Mouse (Mus musculus) liver, postnatal 0 days (tissue): ENCODE data around the gene Spty2d1.

Source experiments
- CTCF ChIP-seq: sonication (generic); IDR thresholded peaks from 2 replicates; pipeline ENCODE4 v1.5.1; 2016; ENCODE audit warnings: antibody characterized with exemption, low read depth
- EP300 ChIP-seq: IDR thresholded peaks from 2 replicates; pipeline ENCODE4 v1.6.1; 2016; ENCODE audit warnings: antibody characterized with exemption, low read depth, mild to moderate bottlenecking

- TF ChIP-seq CTCF, result peak; percentile 92
- TF ChIP-seq EP300, result no peak
Observed at GRCm38 (mm10) chr7:47023530-47023929, 15.3 kb upstream of the Spty2d1 start.
